Mouse (Mus musculus) MEL (cell line): Measurements from ENCODE around the gene Gm10799. TPM values are rescaled to one million over a fixed set of nuclear protein-coding genes. Genes with fewer than 3 reads are reported as not detected.

ENCODE experiments used
- DNase-seq: peaks from one replicate; pipeline ENCODE4 v3.0.0; 2011; ENCODE audit warnings: low read depth, low spot score
- H3K27ac ChIP-seq: 2 replicates; pipeline ENCODE4 v1.5.1; 2012; ENCODE audit warnings: low read depth, mild to moderate bottlenecking, control low read depth, low read length, moderate library complexity; ENCODE audit not compliant: control insufficient read depth
- H3K27me3 ChIP-seq, 2 experiments: fragments of 150-350 bp in 1 of 2; sonication (generic) in 1 of 2; 2 replicates each; pipeline ENCODE4 v1.6.1; 2012; ENCODE audit warnings: low read length in 2 of 2, mild to moderate bottlenecking in 2 of 2, improper control_type of control experiment in 1 of 2, moderate library complexity in 1 of 2; ENCODE audit not compliant: insufficient read depth in 2 of 2, control insufficient read depth in 1 of 2
- H3K36me3 ChIP-seq, 2 experiments: 2 replicates each; pipeline ENCODE4 v1.6.1; 2012 to 2014; ENCODE audit warnings: low read length in 2 of 2, improper control_type of control experiment in 1 of 2, inconsistent platforms in 1 of 2, mild to moderate bottlenecking in 1 of 2; ENCODE audit not compliant: insufficient read depth in 2 of 2, control insufficient read depth in 1 of 2
- H3K4me1 ChIP-seq, 2 experiments: fragments of 150-350 bp in 1 of 2; sonication (generic) in 1 of 2; 2 replicates each; pipeline ENCODE4 v1.6.1; 2012; ENCODE audit warnings: low read length in 2 of 2, improper control_type of control experiment in 1 of 2, mild to moderate bottlenecking in 1 of 2; ENCODE audit not compliant: insufficient read depth in 2 of 2, control insufficient read depth in 1 of 2
- H3K4me3 ChIP-seq, 2 experiments: fragments of 150-350 bp in 1 of 2; sonication (generic) in 1 of 2; 2 replicates each; pipeline ENCODE4 v1.5.1; 2012; ENCODE audit warnings: low read depth in 2 of 2, low read length in 2 of 2, mild to moderate bottlenecking in 2 of 2, moderate library complexity in 2 of 2, control low read depth in 1 of 2, improper control_type of control experiment in 1 of 2; ENCODE audit not compliant: control insufficient read depth in 1 of 2, insufficient read depth in 1 of 2
- H3K79me2 ChIP-seq: 2 replicates; pipeline ENCODE4 v1.6.1; 2012; ENCODE audit warnings: mild to moderate bottlenecking, low read length, moderate library complexity; ENCODE audit not compliant: control insufficient read depth, poor library complexity, insufficient read depth
- H3K9ac ChIP-seq: 2 replicates; pipeline ENCODE4 v1.6.1; 2012; ENCODE audit warnings: low read depth, mild to moderate bottlenecking, control low read depth, low read length, moderate library complexity; ENCODE audit not compliant: control insufficient read depth, poor library complexity, severe bottlenecking
- H3K9me3 ChIP-seq: fragments of 150-350 bp; sonication (generic); replicated peaks from 2 replicates; pipeline ENCODE4 v1.6.1; 2012; ENCODE audit warnings: mild to moderate bottlenecking, low read length, improper control_type of control experiment, moderate library complexity; ENCODE audit not compliant: insufficient read depth
- BHLHE40 ChIP-seq: IDR thresholded peaks from 2 replicates; pipeline ENCODE4 v1.6.1; 2012; ENCODE audit warnings: low read depth, mild to moderate bottlenecking, inconsistent platforms, low read length, improper control_type of control experiment, borderline replicate concordance
- CHD1 ChIP-seq: IDR thresholded peaks from 2 replicates; pipeline ENCODE4 v1.6.1; 2012; ENCODE audit warnings: low read depth, mild to moderate bottlenecking, inconsistent platforms, low read length, improper control_type of control experiment
- E2F4 ChIP-seq: IDR thresholded peaks from 2 replicates; pipeline ENCODE4 v1.6.1; 2011; ENCODE audit warnings: low read depth, low read length, improper control_type of control experiment, borderline replicate concordance
- EP300 ChIP-seq, 2 experiments: IDR thresholded peaks; 2 replicates each; pipeline ENCODE4 v1.6.1; 2011; ENCODE audit warnings: improper control_type of control experiment in 2 of 2, low read length in 2 of 2, low read depth in 1 of 2, mild to moderate bottlenecking in 1 of 2
- ETS1 ChIP-seq: IDR thresholded peaks from 2 replicates; pipeline ENCODE4 v1.6.1; 2012; ENCODE audit warnings: low read depth, mild to moderate bottlenecking, inconsistent platforms, low read length, improper control_type of control experiment, moderate library complexity
- HCFC1 ChIP-seq: IDR thresholded peaks from 2 replicates; pipeline ENCODE4 v1.6.1; 2012; ENCODE audit warnings: low read depth, mild to moderate bottlenecking, inconsistent platforms, low read length, improper control_type of control experiment, moderate library complexity
- JUND ChIP-seq: IDR thresholded peaks from 2 replicates; pipeline ENCODE4 v1.6.1; 2011; ENCODE audit warnings: low read depth, mild to moderate bottlenecking, improper control_type of control experiment, low read length
- KAT2A ChIP-seq: conservative IDR thresholded peaks from 2 replicates; pipeline ENCODE4 v1.6.1; 2012; ENCODE audit warnings: low read depth, low read length, improper control_type of control experiment, inconsistent platforms
- MAZ ChIP-seq: IDR thresholded peaks from 2 replicates; pipeline ENCODE4 v1.6.1; 2012; ENCODE audit warnings: low read depth, mild to moderate bottlenecking, inconsistent platforms, low read length, improper control_type of control experiment
- MEF2A ChIP-seq: IDR thresholded peaks from 2 replicates; pipeline ENCODE4 v1.6.1; 2014; ENCODE audit warnings: low read depth, mild to moderate bottlenecking, inconsistent platforms, low read length, improper control_type of control experiment; ENCODE audit not compliant: poor library complexity, insufficient replicate concordance, severe bottlenecking; ENCODE audit errors: extremely low read depth
- MYB ChIP-seq: IDR thresholded peaks from 2 replicates; pipeline ENCODE4 v1.6.1; 2011; ENCODE audit warnings: mild to moderate bottlenecking, low read depth, low read length, improper control_type of control experiment
- NELFE ChIP-seq: IDR thresholded peaks from 2 replicates; pipeline ENCODE4 v1.6.1; 2011; ENCODE audit warnings: low read depth, low read length, improper control_type of control experiment
- POLR2A ChIP-seq, 2 experiments: IDR thresholded peaks; 2 replicates each; pipeline ENCODE4 v1.6.1; 2011 to 2012; ENCODE audit warnings: low read length in 2 of 2, mild to moderate bottlenecking in 2 of 2, control low read depth in 1 of 2, improper control_type of control experiment in 1 of 2, low read depth in 1 of 2, moderate library complexity in 1 of 2; ENCODE audit not compliant: control insufficient read depth in 1 of 2, insufficient read depth in 1 of 2, poor library complexity in 1 of 2
- POLR2AphosphoS5 ChIP-seq: IDR thresholded peaks from 2 replicates; pipeline ENCODE4 v1.6.1; 2012; ENCODE audit warnings: low read depth, borderline replicate concordance, mild to moderate bottlenecking, inconsistent platforms, low read length, moderate library complexity, mixed read lengths
- RAD21 ChIP-seq: IDR thresholded peaks from 2 replicates; pipeline ENCODE4 v1.6.1; 2011; ENCODE audit warnings: mild to moderate bottlenecking, low read depth, low read length, improper control_type of control experiment
- TBP ChIP-seq: IDR thresholded peaks from 2 replicates; pipeline ENCODE4 v1.8.0; 2011; ENCODE audit warnings: low read depth, low read length, improper control_type of control experiment
- USF1 ChIP-seq: IDR thresholded peaks from 2 replicates; pipeline ENCODE4 v1.6.1; 2014; ENCODE audit warnings: low read depth, mild to moderate bottlenecking, inconsistent platforms, low read length, improper control_type of control experiment, moderate library complexity
- ZC3H11A ChIP-seq: IDR thresholded peaks from 2 replicates; pipeline ENCODE4 v1.6.1; 2012; ENCODE audit warnings: low read depth, mild to moderate bottlenecking, inconsistent platforms, low read length, improper control_type of control experiment
- ZNF384 ChIP-seq: IDR thresholded peaks from 2 replicates; pipeline ENCODE4 v1.6.1; 2012; ENCODE audit warnings: low read depth, mild to moderate bottlenecking, inconsistent platforms, low read length, improper control_type of control experiment
- polyA plus RNA-seq, 2 experiments: library from polyadenylated mRNA; stranded (reverse) in 1 of 2; unstranded in 1 of 2; fragments of >175 nt in 1 of 2; fragments of >200 nt in 1 of 2; gene quantifications; 2 replicates each; pipeline versions ENCODE4 v1.2.1 to v1.2.4; 2012; ENCODE audit warnings: low replicate concordance in 2 of 2, low read depth in 1 of 2; ENCODE audit not compliant: insufficient read length in 2 of 2, insufficient read depth in 1 of 2, missing spikeins in 1 of 2
- total RNA-seq: library from RNA; depleted of rRNA; stranded (reverse); fragments of 300-350 nt; gene quantifications from 2 replicates; pipeline ENCODE4 v1.2.3, GENCODE M21; 2012

Gene Gm10799
- total and polyA plus RNA-seq, 3 experiments = not detected

DNA sequence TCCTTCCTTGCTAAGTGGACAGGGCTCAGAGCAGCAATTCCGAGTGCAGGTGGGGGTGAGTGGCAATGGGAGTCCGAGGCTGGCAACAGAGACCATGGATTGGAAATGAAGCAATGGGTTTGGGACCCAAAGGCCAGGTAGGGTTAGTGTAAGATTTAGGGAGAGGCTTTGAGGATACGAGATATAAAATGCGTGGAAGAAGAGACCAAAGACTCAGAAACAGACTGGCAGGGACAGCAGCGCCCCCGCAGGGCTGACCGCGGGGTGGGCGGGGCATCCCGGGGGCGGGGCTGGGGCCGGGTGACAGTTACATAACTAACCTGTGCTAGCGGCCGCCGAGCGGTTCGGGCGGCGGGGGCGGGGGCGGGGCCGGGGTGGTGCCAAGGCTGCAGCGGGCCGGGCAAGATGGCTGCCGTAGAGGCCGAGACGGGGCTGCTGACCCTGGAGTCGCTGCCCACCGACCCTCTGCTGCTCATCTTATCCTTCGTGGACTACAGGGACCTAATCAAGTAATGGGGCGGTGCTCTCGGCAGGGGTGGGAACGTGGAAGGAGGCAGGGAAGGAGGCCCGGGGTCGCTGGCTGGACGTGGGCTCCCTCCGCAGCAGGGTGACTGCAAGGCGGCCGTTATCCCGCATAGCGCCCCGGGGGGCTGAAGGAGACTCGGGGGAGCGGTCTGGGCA, 40.8 kb downstream of the Gm10799 start, which contains the start of gene Fbxo3 (continued):
- TF ChIP-seq NELFE (peak; percentile 70), ETS1 (no peak), EP300 (IDR thresholded peaks at IDR 0.05; ENCODE audit: low read depth in 1 of 2, low read length in 2 of 2) (no peak), KAT2A (no peak), MAZ (no peak), HCFC1 (no peak), ZC3H11A (no peak), BHLHE40 (no peak), POLR2A (IDR thresholded peaks at IDR 0.05; ENCODE audit: control insufficient read depth in 1 of 2, insufficient read depth in 1 of 2, low read depth in 1 of 2, low read length in 2 of 2, poor library complexity in 1 of 2) (peak; percentile 68 to 73), TBP (0 out of 2 replicates have a peak, but pooled peaks have one; percentile 6), USF1 (no peak), CHD1 (no peak), ZNF384 (no peak)

DNA sequence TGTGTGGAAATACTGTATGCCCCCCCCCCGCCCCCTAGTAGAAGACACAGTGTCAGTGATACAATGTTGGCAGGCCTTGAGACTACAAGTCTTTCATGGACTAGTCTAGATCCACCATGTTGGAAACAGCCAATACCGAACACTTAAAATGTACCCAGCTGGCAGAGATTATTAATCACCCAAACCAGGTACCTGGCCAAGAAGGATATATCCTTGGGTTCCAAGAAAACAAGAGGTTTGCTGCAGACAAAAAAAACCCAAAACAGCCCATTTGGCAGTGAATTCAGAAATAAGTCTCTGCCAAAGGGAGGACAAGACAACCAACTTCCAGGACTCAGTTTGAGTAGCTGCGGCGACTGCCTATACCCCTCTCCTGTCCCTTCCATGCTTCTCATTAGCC, 43.7 kb downstream of the Gm10799 start:
- Histone ChIP-seq H3K4me1 (peaks cover 6 to 10% of the 10 kb centered on the region in 2 experiments), H3K36me3 (peaks cover 0 to 14% of the 10 kb centered on the region in 2 experiments; a peak in 2 of 4 replicates), H3K27me3 (no peaks in the 10 kb centered on the region), H3K9ac (no peak overlapping the region), H3K9me3 (no peaks in the 10 kb centered on the region), H3K27ac (no peak overlapping the region), H3K79me2 (peaks cover 12% of the 10 kb centered on the region), H3K4me3 (no peak overlapping the region)
- TF ChIP-seq MEF2A = no peak
- TF ChIP-seq EP300 (IDR thresholded peaks at IDR 0.05; ENCODE audit: low read depth in 1 of 2, low read length in 2 of 2) = no peak
- no peak for TF ChIP-seq E2F4
- no peak for TF ChIP-seq RAD21
- no peak for TF ChIP-seq BHLHE40
- no peak for TF ChIP-seq CHD1
- no peak for TF ChIP-seq MAZ
- no peak for TF ChIP-seq POLR2AphosphoS5
- no peak for TF ChIP-seq MYB
- TF ChIP-seq JUND = no peak
- DNase-seq = no peak
